Mouse (Mus musculus): ENCODE measurements around the gene Inmt. TPM values are rescaled to one million over a fixed set of nuclear protein-coding genes. Genes with fewer than 3 reads are reported as not detected.

The Inmt gene
- polyA plus RNA-seq, 1 experiment from 2014 or later, result 0.24 TPM

- 0 out of 2 replicates have a peak, but pooled peaks cover 2% of the 10 kb centered on the region for H3K27me3 ChIP-seq (ENCODE audit: control insufficient read depth, insufficient read depth, low read length)
- no peak overlapping the region for H3K4me3 ChIP-seq (ENCODE audit: control insufficient read depth in 1 of 2, insufficient read depth in 1 of 2, low read depth in 1 of 2, low read length in 2 of 2)
- no peaks in the 10 kb centered on the region for H3K4me1 ChIP-seq (ENCODE audit: control insufficient read depth in 2 of 2, insufficient read depth in 2 of 2, low read length in 2 of 2)
- ATAC-seq (ENCODE audit: insufficient number of reproducible peaks, insufficient read depth, low FRiP score, low read depth), result no peak
- H3K27ac ChIP-seq (replicated peaks in 1 of 2; ENCODE audit: control insufficient read depth in 1 of 2, insufficient read depth in 1 of 2, low read depth in 2 of 2, low read length in 2 of 2), result no peak overlapping the region
- no peak overlapping the region for H3K4me2 ChIP-seq (ENCODE audit: low read length)
- H3K36me3 ChIP-seq (ENCODE audit: control insufficient read depth, insufficient read depth, low read length), result no peaks in the 10 kb centered on the region
- H3K9ac ChIP-seq (ENCODE audit: low read length), result no peak overlapping the region
- 63% methylated on average over 5 of the region's 5 CpGs for WGBS
- no peaks in the 10 kb centered on the region for H3K9me3 ChIP-seq (ENCODE audit: control insufficient read depth, low read length)
Observed at GRCm38 (mm10) chr6:55169818-55170217, 5.0 kb downstream of the Inmt start.

DNA sequence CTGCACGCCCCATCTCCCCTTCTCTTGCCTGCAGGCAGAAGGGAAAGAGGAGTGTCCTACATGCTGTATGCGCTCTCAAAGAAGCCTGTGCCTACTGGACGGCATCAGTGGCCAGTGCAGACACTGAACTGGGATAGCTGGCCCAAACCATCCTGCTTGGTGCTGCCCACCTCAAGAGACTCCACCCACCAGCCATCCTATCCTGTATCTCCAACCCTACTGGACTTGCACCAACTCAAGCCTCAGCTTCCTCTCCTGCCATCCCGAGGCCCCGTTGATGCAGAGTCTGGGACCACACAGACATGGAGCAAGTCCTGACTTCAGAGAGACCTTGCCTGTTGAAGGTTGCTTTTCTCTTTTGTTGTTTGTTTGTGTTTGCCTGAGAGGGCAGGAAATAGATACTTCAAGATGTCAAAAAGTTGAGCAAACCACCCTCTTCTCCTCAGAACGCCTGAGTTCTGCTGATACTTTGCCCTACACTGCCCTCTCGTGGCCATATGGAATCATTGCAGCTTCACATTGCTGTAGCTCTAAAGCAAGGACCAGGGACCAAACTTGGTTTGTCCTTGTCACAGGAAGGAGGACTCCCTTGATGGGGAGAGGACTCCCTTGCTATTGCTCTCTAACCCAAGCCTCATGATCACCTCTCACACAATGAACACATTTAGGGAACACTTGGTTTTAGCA is 7.9 kb downstream of the Inmt start:
- Histone ChIP-seq H3K9me3 (ENCODE audit: control insufficient read depth, low read length) (no peaks in the 10 kb centered on the region), H3K4me3 (ENCODE audit: control insufficient read depth in 1 of 2, insufficient read depth in 1 of 2, low read depth in 1 of 2, low read length in 2 of 2) (no peak overlapping the region), H3K9ac (ENCODE audit: low read length) (no peak overlapping the region), H3K4me1 (ENCODE audit: control insufficient read depth in 2 of 2, insufficient read depth in 2 of 2, low read length in 2 of 2) (no peaks in the 10 kb centered on the region), H3K27me3 (ENCODE audit: control insufficient read depth, insufficient read depth, low read length) (0 out of 2 replicates have a peak, but pooled peaks cover 2% of the 10 kb centered on the region), H3K4me2 (ENCODE audit: low read length) (no peak overlapping the region), H3K36me3 (ENCODE audit: control insufficient read depth, insufficient read depth, low read length) (no peaks in the 10 kb centered on the region), H3K27ac (replicated peaks in 1 of 2; ENCODE audit: control insufficient read depth in 1 of 2, insufficient read depth in 1 of 2, low read depth in 2 of 2, low read length in 2 of 2) (no peak overlapping the region)
- no peak for ATAC-seq (ENCODE audit: insufficient number of reproducible peaks, insufficient read depth, low FRiP score, low read depth)
- WGBS, result 51% methylated on average over 7 of the region's 7 CpGs

- Histone ChIP-seq H3K27me3 (ENCODE audit: control insufficient read depth, insufficient read depth, low read length) (0 out of 2 replicates have a peak, but pooled peaks cover 2% of the 10 kb centered on the region), H3K36me3 (ENCODE audit: control insufficient read depth, insufficient read depth, low read length) (no peaks in the 10 kb centered on the region), H3K4me1 (ENCODE audit: control insufficient read depth in 2 of 2, insufficient read depth in 2 of 2, low read length in 2 of 2) (no peaks in the 10 kb centered on the region), H3K9me3 (ENCODE audit: control insufficient read depth, low read length) (no peaks in the 10 kb centered on the region), H3K9ac (ENCODE audit: low read length) (no peak overlapping the region), H3K4me3 (ENCODE audit: control insufficient read depth in 1 of 2, insufficient read depth in 1 of 2, low read depth in 1 of 2, low read length in 2 of 2) (no peak overlapping the region), H3K4me2 (ENCODE audit: low read length) (no peak overlapping the region), H3K27ac (replicated peaks in 1 of 2; ENCODE audit: control insufficient read depth in 1 of 2, insufficient read depth in 1 of 2, low read depth in 2 of 2, low read length in 2 of 2) (no peak overlapping the region)
- 85% methylated on average over 8 of the region's 8 CpGs for WGBS
- ATAC-seq (ENCODE audit: insufficient number of reproducible peaks, insufficient read depth, low FRiP score, low read depth), result no peak
Observed at GRCm38 (mm10) chr6:55163046-55163584, 11.7 kb downstream of the Inmt start.

DNA sequence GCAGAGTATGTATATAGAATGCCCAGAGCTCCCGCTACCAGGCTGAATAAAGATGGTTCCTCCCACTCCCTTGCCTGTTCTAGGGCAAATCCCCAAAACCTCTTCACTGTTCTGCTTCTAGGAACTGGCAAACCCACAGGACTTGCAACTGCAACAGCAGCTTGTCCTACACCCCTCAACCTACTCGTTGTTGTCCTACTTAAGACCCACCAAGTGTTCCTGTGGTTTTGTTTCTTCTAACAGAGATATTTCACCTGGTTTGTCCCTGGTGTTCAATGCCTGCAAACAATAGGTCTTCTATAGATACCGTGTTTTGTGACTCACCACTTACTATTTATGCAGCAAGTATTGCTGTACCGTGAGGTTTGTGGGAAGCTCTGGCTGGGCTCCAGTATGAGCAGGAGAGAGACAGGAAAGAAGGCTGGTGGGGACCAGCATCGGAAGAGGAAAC is 13.5 kb downstream of the Inmt start:
- Histone ChIP-seq H3K4me1 (ENCODE audit: control insufficient read depth in 2 of 2, insufficient read depth in 2 of 2, low read length in 2 of 2) (no peaks in the 10 kb centered on the region), H3K9ac (ENCODE audit: low read length) (no peak overlapping the region), H3K36me3 (ENCODE audit: control insufficient read depth, insufficient read depth, low read length) (no peaks in the 10 kb centered on the region), H3K27ac (replicated peaks in 1 of 2; ENCODE audit: control insufficient read depth in 1 of 2, insufficient read depth in 1 of 2, low read depth in 2 of 2, low read length in 2 of 2) (no peak overlapping the region), H3K9me3 (ENCODE audit: control insufficient read depth, low read length) (no peaks in the 10 kb centered on the region), H3K27me3 (ENCODE audit: control insufficient read depth, insufficient read depth, low read length) (no peaks in the 10 kb centered on the region), H3K4me2 (ENCODE audit: low read length) (no peak overlapping the region), H3K4me3 (ENCODE audit: control insufficient read depth in 1 of 2, insufficient read depth in 1 of 2, low read depth in 1 of 2, low read length in 2 of 2) (no peak overlapping the region)
- no peak for ATAC-seq (ENCODE audit: insufficient number of reproducible peaks, insufficient read depth, low FRiP score, low read depth)
- WGBS, result 49% methylated on average over 5 of the region's 5 CpGs

GRCm38 (mm10) chr6:55159256-55159655 is 15.6 kb downstream of the Inmt start:
- H3K27me3 ChIP-seq (ENCODE audit: control insufficient read depth, insufficient read depth, low read length), result no peaks in the 10 kb centered on the region

GRCm38 (mm10) chr6:55152226-55152625 is 22.6 kb downstream of the Inmt start:
- Histone ChIP-seq H3K4me2 (ENCODE audit: low read length) (no peak overlapping the region), H3K36me3 (ENCODE audit: control insufficient read depth, insufficient read depth, low read length) (no peaks in the 10 kb centered on the region), H3K4me1 (ENCODE audit: control insufficient read depth in 2 of 2, insufficient read depth in 2 of 2, low read length in 2 of 2) (no peaks in the 10 kb centered on the region), H3K27ac (replicated peaks in 1 of 2; ENCODE audit: control insufficient read depth in 1 of 2, insufficient read depth in 1 of 2, low read depth in 2 of 2, low read length in 2 of 2) (no peak overlapping the region), H3K4me3 (ENCODE audit: control insufficient read depth in 1 of 2, insufficient read depth in 1 of 2, low read depth in 1 of 2, low read length in 2 of 2) (no peak overlapping the region), H3K9ac (ENCODE audit: low read length) (no peak overlapping the region), H3K27me3 (ENCODE audit: control insufficient read depth, insufficient read depth, low read length) (no peaks in the 10 kb centered on the region), H3K9me3 (ENCODE audit: control insufficient read depth, low read length) (no peaks in the 10 kb centered on the region)
- ATAC-seq (ENCODE audit: insufficient number of reproducible peaks, insufficient read depth, low FRiP score, low read depth), result no peak
- WGBS, result 88% methylated on average over 3 of the region's 3 CpGs

More at GRCm38 (mm10) chr6:55159256-55159655, 15.6 kb downstream of the Inmt start:
- WGBS, result 79% methylated on average over 1 of the region's 1 CpGs
- no peak overlapping the region for H3K9ac ChIP-seq (ENCODE audit: low read length)
- no peaks in the 10 kb centered on the region for H3K9me3 ChIP-seq (ENCODE audit: control insufficient read depth, low read length)
- H3K4me2 ChIP-seq (ENCODE audit: low read length), result no peak overlapping the region
- no peak overlapping the region for H3K27ac ChIP-seq (replicated peaks in 1 of 2; ENCODE audit: control insufficient read depth in 1 of 2, insufficient read depth in 1 of 2, low read depth in 2 of 2, low read length in 2 of 2)
- no peak overlapping the region for H3K4me3 ChIP-seq (ENCODE audit: control insufficient read depth in 1 of 2, insufficient read depth in 1 of 2, low read depth in 1 of 2, low read length in 2 of 2)
- H3K4me1 ChIP-seq (ENCODE audit: control insufficient read depth in 2 of 2, insufficient read depth in 2 of 2, low read length in 2 of 2), result no peaks in the 10 kb centered on the region
- no peak for ATAC-seq (ENCODE audit: insufficient number of reproducible peaks, insufficient read depth, low FRiP score, low read depth)
- no peaks in the 10 kb centered on the region for H3K36me3 ChIP-seq (ENCODE audit: control insufficient read depth, insufficient read depth, low read length)

GRCm38 (mm10) chr6:55146138-55146537 is 28.7 kb downstream of the Inmt start:
- Histone ChIP-seq H3K4me2 (ENCODE audit: low read length) (no peak overlapping the region), H3K27me3 (ENCODE audit: control insufficient read depth, insufficient read depth, low read length) (no peaks in the 10 kb centered on the region), H3K4me1 (ENCODE audit: control insufficient read depth in 2 of 2, insufficient read depth in 2 of 2, low read length in 2 of 2) (no peaks in the 10 kb centered on the region), H3K27ac (replicated peaks in 1 of 2; ENCODE audit: control insufficient read depth in 1 of 2, insufficient read depth in 1 of 2, low read depth in 2 of 2, low read length in 2 of 2) (no peak overlapping the region), H3K4me3 (ENCODE audit: control insufficient read depth in 1 of 2, insufficient read depth in 1 of 2, low read depth in 1 of 2, low read length in 2 of 2) (no peak overlapping the region), H3K36me3 (ENCODE audit: control insufficient read depth, insufficient read depth, low read length) (no peaks in the 10 kb centered on the region), H3K9ac (ENCODE audit: low read length) (no peak overlapping the region), H3K9me3 (ENCODE audit: control insufficient read depth, low read length) (0 out of 2 replicates have a peak, but pooled peaks cover 6% of the 10 kb centered on the region)
- ATAC-seq (ENCODE audit: insufficient number of reproducible peaks, insufficient read depth, low FRiP score, low read depth), result no peak
- WGBS, result 52% methylated on average over 4 of the region's 4 CpGs

Measured in heart, embryonic 14.5 days (tissue).